Mouse (Mus musculus): ENCODE data around the gene Creb3l4. TPM values are rescaled to one million over a fixed set of nuclear protein-coding genes. Genes with fewer than 3 reads are reported as not detected.

Gene Creb3l4
- polyA plus RNA-seq, 1 experiment from 2014 or later, result 1.3 TPM

DNA sequence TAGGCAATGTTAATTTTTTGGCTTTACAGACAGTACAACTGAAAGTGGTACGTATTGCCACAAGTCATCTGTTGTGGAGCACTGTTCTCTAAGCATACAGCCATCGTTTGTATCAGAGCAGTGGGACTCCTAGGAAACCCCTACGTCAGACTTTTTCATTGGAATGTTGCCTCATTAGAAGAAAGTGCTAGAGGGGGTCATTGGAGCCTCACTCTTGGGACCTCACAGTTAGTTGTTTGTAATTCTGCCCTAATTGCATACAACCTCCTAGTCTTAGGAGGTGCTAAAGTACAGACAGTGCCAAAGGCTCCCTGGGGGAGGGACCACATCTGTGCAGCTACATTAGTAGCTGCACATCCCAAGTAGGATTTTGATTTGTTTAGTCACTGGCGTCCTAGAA is 48.6 kb downstream of the Creb3l4 start:
- Histone ChIP-seq H3K27ac (ENCODE audit: low read depth, low read length) (no peak overlapping the region), H3K36me3 (ENCODE audit: control insufficient read depth, insufficient read depth, low read length) (no peaks in the 10 kb centered on the region), H3K4me1 (ENCODE audit: control insufficient read depth, insufficient read depth, low read length) (no peaks in the 10 kb centered on the region), H3K27me3 (ENCODE audit: control insufficient read depth, insufficient read depth, low read length) (no peaks in the 10 kb centered on the region), H3K4me3 (ENCODE audit: low read depth, low read length) (no peak overlapping the region), H3K9me3 (ENCODE audit: control insufficient read depth, low read length) (no peaks in the 10 kb centered on the region), H3K4me2 (ENCODE audit: low read depth, low read length) (no peak overlapping the region), H3K9ac (replicated peaks; ENCODE audit: low read depth, low read length) (no peak overlapping the region)
- ATAC-seq (ENCODE audit: low read depth), result no peak
- 43% methylated on average over 4 of the region's 4 CpGs for WGBS

GRCm38 (mm10) chr3:90190859-90191510 is 52.3 kb downstream of the Creb3l4 start:
- Histone ChIP-seq H3K36me3 (ENCODE audit: control insufficient read depth, insufficient read depth, low read length) (no peaks in the 10 kb centered on the region), H3K4me3 (ENCODE audit: low read depth, low read length) (no peak overlapping the region), H3K9me3 (ENCODE audit: control insufficient read depth, low read length) (no peaks in the 10 kb centered on the region), H3K4me2 (ENCODE audit: low read depth, low read length) (no peak overlapping the region), H3K9ac (replicated peaks; ENCODE audit: low read depth, low read length) (no peak overlapping the region), H3K27me3 (ENCODE audit: control insufficient read depth, insufficient read depth, low read length) (no peaks in the 10 kb centered on the region), H3K27ac (ENCODE audit: low read depth, low read length) (no peak overlapping the region), H3K4me1 (ENCODE audit: control insufficient read depth, insufficient read depth, low read length) (no peaks in the 10 kb centered on the region)
- no peak for ATAC-seq (ENCODE audit: low read depth)
- 84% methylated on average over 11 of the region's 11 CpGs for WGBS

Small RNA genes within 50 kb of the gene (microRNA-seq; reads per million reads assigned to microRNA genes)
- gene Mir7012, result not detected

Other genes with a start within 250 kb of the Creb3l4 start
- 97.2 and 110 TPM in 2 replicates for gene Hax1, start 244.7 kb downstream of the Creb3l4 start, polyA plus RNA-seq (2014; fragmentation: Nextera tagmentation; extraction: Ambion mirVana)
- gene 4933434E20Rik, start 191.9 kb downstream of the Creb3l4 start, polyA plus RNA-seq (2014; fragmentation: Nextera tagmentation; extraction: Ambion mirVana), result 219 and 232 TPM in 2 replicates
- gene Ubap2l, start 190.9 kb downstream of the Creb3l4 start, polyA plus RNA-seq (2014; fragmentation: Nextera tagmentation; extraction: Ambion mirVana), result 163 and 171 TPM in 2 replicates
- 281 and 342 TPM in 2 replicates for gene Tpm3, start 170.9 kb downstream of the Creb3l4 start, polyA plus RNA-seq (2014; fragmentation: Nextera tagmentation; extraction: Ambion mirVana)
- 0.35 and 0.52 TPM in 2 replicates for gene Nup210l, start 139.4 kb downstream of the Creb3l4 start, polyA plus RNA-seq (2014; fragmentation: Nextera tagmentation; extraction: Ambion mirVana)
- 896 and 936 TPM in 2 replicates for gene Rps27, start 29.9 kb downstream of the Creb3l4 start, polyA plus RNA-seq (2014; fragmentation: Nextera tagmentation; extraction: Ambion mirVana)
- gene Rab13, start 29.8 kb downstream of the Creb3l4 start, polyA plus RNA-seq (2014; fragmentation: Nextera tagmentation; extraction: Ambion mirVana), result 8.0 and 12.4 TPM in 2 replicates
- gene Jtb, start 11.9 kb downstream of the Creb3l4 start, polyA plus RNA-seq (2014; fragmentation: Nextera tagmentation; extraction: Ambion mirVana), result 98.9 and 102 TPM in 2 replicates
- gene Slc39a1, start 4.7 kb upstream of the Creb3l4 start, polyA plus RNA-seq (2014; fragmentation: Nextera tagmentation; extraction: Ambion mirVana), result 41.2 and 46.0 TPM in 2 replicates
- 11.6 and 12.6 TPM in 2 replicates for gene Crtc2, start 10.7 kb upstream of the Creb3l4 start, polyA plus RNA-seq (2014; fragmentation: Nextera tagmentation; extraction: Ambion mirVana)
- 7.3 and 8.5 TPM in 2 replicates for gene Dennd4b, start 21.7 kb upstream of the Creb3l4 start, polyA plus RNA-seq (2014; fragmentation: Nextera tagmentation; extraction: Ambion mirVana)
- 14.3 and 21.6 TPM in 2 replicates for gene Gatad2b, start 49.7 kb upstream of the Creb3l4 start, polyA plus RNA-seq (2014; fragmentation: Nextera tagmentation; extraction: Ambion mirVana)
- 21.3 and 21.7 TPM in 2 replicates for gene Slc27a3, start 146.4 kb upstream of the Creb3l4 start, polyA plus RNA-seq (2014; fragmentation: Nextera tagmentation; extraction: Ambion mirVana)
- 30.1 and 35.2 TPM in 2 replicates for gene Ints3, start 190.1 kb upstream of the Creb3l4 start, polyA plus RNA-seq (2014; fragmentation: Nextera tagmentation; extraction: Ambion mirVana)
- 1.4 and 4.0 TPM in 2 replicates for gene Npr1, start 222.4 kb upstream of the Creb3l4 start, polyA plus RNA-seq (2014; fragmentation: Nextera tagmentation; extraction: Ambion mirVana)
- 262 and 269 TPM in 2 replicates for gene Ilf2, start 232.6 kb upstream of the Creb3l4 start, polyA plus RNA-seq (2014; fragmentation: Nextera tagmentation; extraction: Ambion mirVana)
- 106 and 112 TPM in 2 replicates for gene Snapin, start 247.5 kb upstream of the Creb3l4 start, polyA plus RNA-seq (2014; fragmentation: Nextera tagmentation; extraction: Ambion mirVana)